Mouse (Mus musculus): ENCODE results near the gene Gm12887. TPM values are rescaled to one million over a fixed set of nuclear protein-coding genes. Genes with fewer than 3 reads are reported as not detected.

Gm12887 gene
- not detected for polyA plus RNA-seq (2014; fragmentation: Illumina TruSeq; extraction: RNeasy Lipid Tissue Mini Kit (QIAGEN cat#74804); ENCODE audit: low replicate concordance)

GRCm38 (mm10) chr4:121622003-121622402 is at the start of gene Gm12887:
Gm12887 (minus strand) TSS chr4:121622103.

Other genes with a start within 250 kb of the Gm12887 start
- not detected for gene Gm12886, start 199.0 kb downstream of the Gm12887 start, polyA plus RNA-seq (2014; fragmentation: Illumina TruSeq; extraction: RNeasy Lipid Tissue Mini Kit (QIAGEN cat#74804); ENCODE audit: low replicate concordance)